Mouse (Mus musculus) MEL (cell line): ENCODE results near the gene Galnt6. TPM values are rescaled to one million over a fixed set of nuclear protein-coding genes. Genes with fewer than 3 reads are reported as not detected.

Experiments used
- DNase-seq: peaks from one replicate; pipeline ENCODE4 v3.0.0; 2011; ENCODE audit warnings: low read depth, low spot score
- H3K27ac ChIP-seq: 2 replicates; pipeline ENCODE4 v1.5.1; 2012; ENCODE audit warnings: low read depth, mild to moderate bottlenecking, control low read depth, low read length, moderate library complexity; ENCODE audit not compliant: control insufficient read depth
- H3K27me3 ChIP-seq, 2 experiments: fragments of 150-350 bp in 1 of 2; sonication (generic) in 1 of 2; 2 replicates each; pipeline ENCODE4 v1.6.1; 2012; ENCODE audit warnings: low read length in 2 of 2, mild to moderate bottlenecking in 2 of 2, improper control_type of control experiment in 1 of 2, moderate library complexity in 1 of 2; ENCODE audit not compliant: insufficient read depth in 2 of 2, control insufficient read depth in 1 of 2
- H3K36me3 ChIP-seq, 2 experiments: 2 replicates each; pipeline ENCODE4 v1.6.1; 2012 to 2014; ENCODE audit warnings: low read length in 2 of 2, improper control_type of control experiment in 1 of 2, inconsistent platforms in 1 of 2, mild to moderate bottlenecking in 1 of 2; ENCODE audit not compliant: insufficient read depth in 2 of 2, control insufficient read depth in 1 of 2
- H3K4me1 ChIP-seq, 2 experiments: fragments of 150-350 bp in 1 of 2; sonication (generic) in 1 of 2; 2 replicates each; pipeline ENCODE4 v1.6.1; 2012; ENCODE audit warnings: low read length in 2 of 2, improper control_type of control experiment in 1 of 2, mild to moderate bottlenecking in 1 of 2; ENCODE audit not compliant: insufficient read depth in 2 of 2, control insufficient read depth in 1 of 2
- H3K4me3 ChIP-seq, 2 experiments: fragments of 150-350 bp in 1 of 2; sonication (generic) in 1 of 2; 2 replicates each; pipeline ENCODE4 v1.5.1; 2012; ENCODE audit warnings: low read depth in 2 of 2, low read length in 2 of 2, mild to moderate bottlenecking in 2 of 2, moderate library complexity in 2 of 2, control low read depth in 1 of 2, improper control_type of control experiment in 1 of 2; ENCODE audit not compliant: control insufficient read depth in 1 of 2, insufficient read depth in 1 of 2
- H3K79me2 ChIP-seq: 2 replicates; pipeline ENCODE4 v1.6.1; 2012; ENCODE audit warnings: mild to moderate bottlenecking, low read length, moderate library complexity; ENCODE audit not compliant: control insufficient read depth, poor library complexity, insufficient read depth
- H3K9ac ChIP-seq: 2 replicates; pipeline ENCODE4 v1.6.1; 2012; ENCODE audit warnings: low read depth, mild to moderate bottlenecking, control low read depth, low read length, moderate library complexity; ENCODE audit not compliant: control insufficient read depth, poor library complexity, severe bottlenecking
- H3K9me3 ChIP-seq: fragments of 150-350 bp; sonication (generic); replicated peaks from 2 replicates; pipeline ENCODE4 v1.6.1; 2012; ENCODE audit warnings: mild to moderate bottlenecking, low read length, improper control_type of control experiment, moderate library complexity; ENCODE audit not compliant: insufficient read depth
- CHD1 ChIP-seq: IDR thresholded peaks from 2 replicates; pipeline ENCODE4 v1.6.1; 2012; ENCODE audit warnings: low read depth, mild to moderate bottlenecking, inconsistent platforms, low read length, improper control_type of control experiment
- CTCF ChIP-seq, 3 experiments: IDR thresholded peaks in 2 of 3; conservative IDR thresholded peaks in 1 of 3; 2 replicates each; pipeline ENCODE4 v1.5.1; 2011 to 2012; ENCODE audit warnings: low read length in 3 of 3, low read depth in 2 of 3, mild to moderate bottlenecking in 2 of 3, improper control_type of control experiment in 1 of 3, inconsistent platforms in 1 of 3, mixed read lengths in 1 of 3, moderate library complexity in 1 of 3; ENCODE audit not compliant: control insufficient read depth in 1 of 3, insufficient read depth in 1 of 3, poor library complexity in 1 of 3, severe bottlenecking in 1 of 3
- GABPA ChIP-seq: IDR thresholded peaks from 2 replicates; pipeline ENCODE4 v1.6.1; 2012; ENCODE audit warnings: low read depth, mild to moderate bottlenecking, inconsistent platforms, low read length, improper control_type of control experiment, moderate library complexity
- HCFC1 ChIP-seq: IDR thresholded peaks from 2 replicates; pipeline ENCODE4 v1.6.1; 2012; ENCODE audit warnings: low read depth, mild to moderate bottlenecking, inconsistent platforms, low read length, improper control_type of control experiment, moderate library complexity
- JUND ChIP-seq: IDR thresholded peaks from 2 replicates; pipeline ENCODE4 v1.6.1; 2011; ENCODE audit warnings: low read depth, mild to moderate bottlenecking, improper control_type of control experiment, low read length
- MYB ChIP-seq: IDR thresholded peaks from 2 replicates; pipeline ENCODE4 v1.6.1; 2011; ENCODE audit warnings: mild to moderate bottlenecking, low read depth, low read length, improper control_type of control experiment
- NELFE ChIP-seq: IDR thresholded peaks from 2 replicates; pipeline ENCODE4 v1.6.1; 2011; ENCODE audit warnings: low read depth, low read length, improper control_type of control experiment
- ZKSCAN1 ChIP-seq: IDR thresholded peaks from 2 replicates; pipeline ENCODE4 v1.6.1; 2012; ENCODE audit warnings: low read depth, mild to moderate bottlenecking, inconsistent platforms, low read length, improper control_type of control experiment, moderate library complexity
- polyA plus RNA-seq, 2 experiments: library from polyadenylated mRNA; stranded (reverse) in 1 of 2; unstranded in 1 of 2; fragments of >175 nt in 1 of 2; fragments of >200 nt in 1 of 2; gene quantifications; 2 replicates each; pipeline versions ENCODE4 v1.2.1 to v1.2.4; 2012; ENCODE audit warnings: low replicate concordance in 2 of 2, low read depth in 1 of 2; ENCODE audit not compliant: insufficient read length in 2 of 2, insufficient read depth in 1 of 2, missing spikeins in 1 of 2
- total RNA-seq: library from RNA; depleted of rRNA; stranded (reverse); fragments of 300-350 nt; gene quantifications from 2 replicates; pipeline ENCODE4 v1.2.3, GENCODE M21; 2012; rRNA removed

The Galnt6 gene
- total and polyA plus RNA-seq, 3 experiments, result 16.1 to 17.0 TPM; not detected in 1

DNA sequence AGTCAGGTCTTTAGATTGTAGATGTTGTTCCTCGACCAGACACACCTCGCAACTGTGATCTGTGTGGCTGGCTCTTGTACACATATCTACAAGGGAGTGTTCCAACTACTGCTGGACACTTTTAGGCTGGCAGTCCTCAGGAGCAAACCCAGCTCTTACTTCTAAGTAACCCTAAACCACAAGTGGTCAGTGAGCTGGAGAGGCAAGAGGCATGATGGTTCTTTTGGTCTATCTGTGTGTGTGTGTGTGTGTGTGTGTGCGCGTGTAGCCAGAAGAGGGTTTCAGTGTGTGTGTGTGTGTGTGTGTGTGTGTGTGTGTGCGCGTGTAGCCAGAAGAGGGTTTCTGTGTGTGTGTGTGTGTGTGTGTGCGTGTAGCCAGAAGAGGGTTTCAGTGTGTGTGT is 86.7 kb downstream of the Galnt6 start:
- Histone ChIP-seq H3K4me3 (no peak overlapping the region), H3K9me3 (no peaks in the 10 kb centered on the region), H3K9ac (no peak overlapping the region), H3K27me3 (no peaks in the 10 kb centered on the region), H3K36me3 (peaks cover 0 to 20% of the 10 kb centered on the region in 2 experiments; a peak in 2 of 4 replicates), H3K79me2 (no peaks in the 10 kb centered on the region), H3K27ac (no peak overlapping the region), H3K4me1 (peaks cover 0 to 3% of the 10 kb centered on the region in 2 experiments; a peak in 1 of 4 replicates)
- TF ChIP-seq CTCF (IDR thresholded peaks at IDR 0.05 in 2 of 3, conservative IDR thresholded peaks at IDR 0.05 in 1 of 3; ENCODE audit: control insufficient read depth in 1 of 3, insufficient read depth in 1 of 3, low read depth in 2 of 3, low read length in 3 of 3, poor library complexity in 1 of 3, severe bottlenecking in 1 of 3), result no peak
- TF ChIP-seq GABPA, result no peak
- TF ChIP-seq CHD1, result no peak
- no peak for TF ChIP-seq NELFE
- no peak for TF ChIP-seq MYB
- no peak for TF ChIP-seq JUND
- TF ChIP-seq HCFC1, result no peak
- no peak for TF ChIP-seq ZKSCAN1
- no peak for DNase-seq

Other genes with a start within 250 kb of the Galnt6 start
- gene Csrnp2, start 233.9 kb downstream of the Galnt6 start, total RNA-seq, result 5.3 and 5.8 TPM in 2 replicates
- 1 to 10 TPM in 1 of 2 experiments, not detected in 1; 4.2 TPM for gene Csrnp2, start 233.9 kb downstream of the Galnt6 start, polyA plus RNA-seq
- 15.4 and 21.5 TPM in 2 replicates for gene Tfcp2, start 177.4 kb downstream of the Galnt6 start, total RNA-seq
- 10 to 100 TPM in 1 of 2 experiments, not detected in 1; 20.4 TPM for gene Tfcp2, start 177.4 kb downstream of the Galnt6 start, polyA plus RNA-seq
- 0.46 and 0.59 TPM in 2 replicates for gene Pou6f1, start 129.4 kb downstream of the Galnt6 start, total RNA-seq
- 1 to 10 TPM in 1 of 2 experiments, not detected in 1; 2.5 TPM for gene Pou6f1, start 129.4 kb downstream of the Galnt6 start, polyA plus RNA-seq
- 100 and 107 TPM in 2 replicates for gene Dazap2, start 114.0 kb downstream of the Galnt6 start, total RNA-seq
- 100 to 1,000 TPM; 233 to 341 TPM for gene Dazap2, start 114.0 kb downstream of the Galnt6 start, polyA plus RNA-seq
- 1.6 and 2.6 TPM in 2 replicates for gene Smagp, start 92.4 kb downstream of the Galnt6 start, total RNA-seq
- gene Smagp, start 92.4 kb downstream of the Galnt6 start, polyA plus RNA-seq, result 10 to 100 TPM in 1 of 2 experiments, not detected in 1; 22.6 TPM
- 79.9 and 94.7 TPM in 2 replicates for gene Bin2, start 59.8 kb downstream of the Galnt6 start, total RNA-seq
- 100 to 1,000 TPM; 106 to 128 TPM for gene Bin2, start 59.8 kb downstream of the Galnt6 start, polyA plus RNA-seq
- gene Cela1, start 41.5 kb downstream of the Galnt6 start, total RNA-seq, result 42.2 and 60.3 TPM in 2 replicates
- 10 to 100 TPM in 1 of 2 experiments, not detected in 1; 51.4 TPM for gene Cela1, start 41.5 kb downstream of the Galnt6 start, polyA plus RNA-seq
- gene Slc4a8, start 32.4 kb upstream of the Galnt6 start, total RNA-seq, result 0.35 and 0.72 TPM in 2 replicates
- 1 to 10 TPM in 1 of 2 experiments, not detected in 1; 2.5 TPM for gene Slc4a8, start 32.4 kb upstream of the Galnt6 start, polyA plus RNA-seq
- 0.03 and 0.08 TPM in 2 replicates for gene Scn8a, start 140.5 kb upstream of the Galnt6 start, total RNA-seq
- under 1 TPM in 1 of 2 experiments, not detected in 1; 0.01 TPM for gene Scn8a, start 140.5 kb upstream of the Galnt6 start, polyA plus RNA-seq